ENCODE assay signal across 9 mouse cellular contexts in the genomic region with DNA sequence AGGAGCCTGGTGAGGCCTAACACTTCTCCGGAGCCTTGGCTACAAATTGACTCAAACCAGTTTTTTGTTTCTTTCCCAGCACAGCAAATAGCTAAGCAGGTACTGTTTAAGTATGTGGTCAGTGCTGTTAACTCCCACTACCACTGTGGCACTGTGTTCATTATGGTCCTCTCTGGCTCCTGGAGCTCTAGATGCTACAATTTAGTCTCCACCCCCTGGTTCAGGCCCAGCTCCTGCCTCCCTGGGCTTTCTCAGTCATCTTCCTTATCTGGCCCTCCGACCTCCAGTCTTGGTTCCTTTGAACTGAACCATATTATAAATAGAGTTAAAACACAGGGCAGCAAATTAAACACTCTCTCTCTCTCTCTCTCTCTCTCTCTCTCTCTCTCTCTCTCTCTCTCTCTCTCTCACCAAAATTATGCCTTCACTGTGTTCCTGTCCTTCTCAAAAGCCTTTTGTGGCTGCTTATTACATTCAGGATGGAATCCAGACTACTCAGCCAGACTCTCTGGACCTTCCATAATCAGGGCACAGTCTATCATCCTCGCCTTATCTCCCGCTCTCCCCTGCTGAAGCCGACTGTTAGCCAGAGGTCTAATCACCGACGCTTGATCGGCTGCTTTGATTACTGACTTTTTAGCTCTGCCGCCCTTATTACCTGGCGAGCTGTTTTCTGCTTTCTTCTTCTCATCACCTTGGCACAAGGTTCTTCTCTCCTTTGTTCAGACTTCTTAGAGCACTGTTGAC.
DNase-seq lines count a peak whose midpoint lies in the region; ATAC-seq and TF ChIP-seq lines count a peak whose summit lies in the region.
"Had no signal": no experiment of that assay in that cellular context is flagged by ENCODE, and none has a peak within 500 bp of the region (broad histone marks: within the 10 kb centered on the region; RNA-seq: fewer than 3 reads in every experiment).

No protein-coding gene starts in this region.

- H3K4me3 ChIP-seq in kidney, adult 2 months (ENCODE audit: insufficient read depth, low read depth, low read length): no peak overlapping the region
- H3K4me3 ChIP-seq in liver, embryonic 12.5 days: no peak overlapping the region

- no peak for TF ChIP-seq CTCF in kidney, adult 2 months (conservative IDR thresholded peaks at IDR 0.05; ENCODE audit: insufficient read depth, insufficient read length, low read depth, low read length)

- H3K36me3 ChIP-seq in kidney, adult 2 months (ENCODE audit: control insufficient read depth, insufficient read depth, low read length): no peaks in the 10 kb centered on the region
- no peaks in the 10 kb centered on the region for H3K36me3 ChIP-seq in liver, embryonic 12.5 days

- H3K27me3 ChIP-seq in kidney, adult 2 months (replicated peaks; ENCODE audit: control insufficient read depth, insufficient read depth, low read length): no peaks in the 10 kb centered on the region
- H3K27me3 ChIP-seq in liver, embryonic 12.5 days (replicated peaks): no peaks in the 10 kb centered on the region

- no peak overlapping the region for H3K9ac ChIP-seq in liver, embryonic 12.5 days

- peak; percentile 14 for DNase-seq in adrenal gland, adult 2 months
- no peak for DNase-seq in adrenal gland, postnatal 4 days (ENCODE audit: low spot score in 2 of 2)
- no peak for DNase-seq in kidney, adult 2 months
- no peak for DNase-seq in kidney, adult 18-20 months
- peak; percentile 36 for DNase-seq in embryo, embryonic 11 days
- no peak for DNase-seq in cerebellum, adult 9-11 months
- no peak for DNase-seq in cerebellum, postnatal 4 days (ENCODE audit: low spot score in 2 of 2)
- DNase-seq: cerebellum, adult 9-10 months had no signal

- peaks cover 32% of the 10 kb centered on the region for H3K4me1 ChIP-seq in kidney, adult 2 months (ENCODE audit: control insufficient read depth, insufficient read depth, low read length)
- peaks cover 64% of the 10 kb centered on the region for H3K4me1 ChIP-seq in liver, embryonic 12.5 days

- peak overlapping the region; percentile 36 for H3K27ac ChIP-seq in kidney, adult 2 months (ENCODE audit: insufficient read depth, low read depth, low read length)
- H3K27ac ChIP-seq in liver, embryonic 12.5 days: peak overlapping the region; percentile 28; the same call in 1 of the 2 replicates

- no peak for ATAC-seq in liver, embryonic 12.5 days

- WGBS in kidney, adult 2 months: 56% methylated on average over 10 of the region's 10 CpGs
- 22% methylated on average over 10 of the region's 10 CpGs for WGBS in liver, embryonic 12.5 days (ENCODE audit: insufficient replicate concordance)

- TF ChIP-seq POLR2A in kidney, adult 2 months (IDR thresholded peaks at IDR 0.05; ENCODE audit: low read depth, low read length): no peak

- H3K4me2 ChIP-seq in liver, embryonic 12.5 days: no peak overlapping the region

- no peaks in the 10 kb centered on the region for H3K9me3 ChIP-seq in liver, embryonic 12.5 days (replicated peaks)

Comparison
In these comparisons a context has a peak if more than half of its experiments do, and no peak if none do; other contexts are left out.
1. DNase-seq: peak in adrenal gland, adult 2 months (single experiment) and embryo, embryonic 11 days (single experiment); none in adrenal gland, postnatal 4 days (0 of 2), kidney, adult 2 months (single experiment), kidney, adult 18-20 months (single experiment), cerebellum, adult 9-11 months (single experiment) and cerebellum, postnatal 4 days (0 of 2).